Mouse (Mus musculus): ENCODE results near the gene St3gal6.
"Not testable (repeated sequence)": the region's sequence is repeated elsewhere in the genome, so short reads cannot be mapped to it uniquely, and the experiment has no call there.

St3gal6 gene

GRCm38 (mm10) chr16:58476363-58476762 lies 47.7 kb downstream of the St3gal6 start:
- no peak for DNase-seq (ENCODE audit: extremely low spot score, low spot score)

GRCm38 (mm10) chr16:58475544-58476154 lies 48.4 kb downstream of the St3gal6 start:
- DNase-seq (ENCODE audit: extremely low spot score, low spot score), result no peak

GRCm38 (mm10) chr16:58474875-58475274 lies 49.2 kb downstream of the St3gal6 start:
- no peak for DNase-seq (ENCODE audit: extremely low spot score, low spot score)

- DNase-seq (ENCODE audit: extremely low spot score, low spot score), result no peak
Observed at GRCm38 (mm10) chr16:58470841-58471240, 53.2 kb downstream of the St3gal6 start.

GRCm38 (mm10) chr16:58470061-58470460 lies 54.0 kb downstream of the St3gal6 start:
- no peak for DNase-seq (ENCODE audit: extremely low spot score, low spot score)

GRCm38 (mm10) chr16:58465412-58465811 lies 58.6 kb downstream of the St3gal6 start:
- no peak for DNase-seq (ENCODE audit: extremely low spot score, low spot score)

GRCm38 (mm10) chr16:58464051-58464450 lies 60.0 kb downstream of the St3gal6 start:
- DNase-seq (ENCODE audit: extremely low spot score, low spot score), result no peak

GRCm38 (mm10) chr16:58462519-58462918 lies 61.5 kb downstream of the St3gal6 start:
- no peak for DNase-seq (ENCODE audit: extremely low spot score, low spot score)

- DNase-seq (ENCODE audit: extremely low spot score, low spot score), result no peak
Observed at GRCm38 (mm10) chr16:58461856-58462518, 62.1 kb downstream of the St3gal6 start.

GRCm38 (mm10) chr16:58460386-58460785 lies 63.7 kb downstream of the St3gal6 start:
- DNase-seq (ENCODE audit: extremely low spot score, low spot score), result no peak

GRCm38 (mm10) chr16:58459966-58460365 lies 64.1 kb downstream of the St3gal6 start:
- DNase-seq (ENCODE audit: extremely low spot score, low spot score), result not testable (repeated sequence)

GRCm38 (mm10) chr16:58456991-58457390 lies 67.1 kb downstream of the St3gal6 start:
- DNase-seq (ENCODE audit: extremely low spot score, low spot score), result no peak

- no peak for DNase-seq (ENCODE audit: extremely low spot score, low spot score)
Observed at GRCm38 (mm10) chr16:58456445-58456844, 67.6 kb downstream of the St3gal6 start.

- DNase-seq (ENCODE audit: extremely low spot score, low spot score), result no peak
Observed at GRCm38 (mm10) chr16:58455118-58455517, 68.9 kb downstream of the St3gal6 start.

GRCm38 (mm10) chr16:58454617-58455016 lies 69.4 kb downstream of the St3gal6 start:
- DNase-seq (ENCODE audit: extremely low spot score, low spot score), result peak; percentile 45

- no peak for DNase-seq (ENCODE audit: extremely low spot score, low spot score)
Observed at GRCm38 (mm10) chr16:58453820-58454219, 70.2 kb downstream of the St3gal6 start.

- no peak for DNase-seq (ENCODE audit: extremely low spot score, low spot score)
Observed at GRCm38 (mm10) chr16:58453138-58453537, 70.9 kb downstream of the St3gal6 start.

- DNase-seq (ENCODE audit: extremely low spot score, low spot score), result no peak
Observed at GRCm38 (mm10) chr16:58451647-58452046, 72.4 kb downstream of the St3gal6 start.

GRCm38 (mm10) chr16:58450648-58451047 lies 73.4 kb downstream of the St3gal6 start:
- DNase-seq (ENCODE audit: extremely low spot score, low spot score), result no peak

- no peak for DNase-seq (ENCODE audit: extremely low spot score, low spot score)
Observed at GRCm38 (mm10) chr16:58449073-58449472, 75.0 kb downstream of the St3gal6 start.

GRCm38 (mm10) chr16:58446281-58447259 lies 77.5 kb downstream of the St3gal6 start:
- DNase-seq (ENCODE audit: extremely low spot score, low spot score), result no peak

- no peak for DNase-seq (ENCODE audit: extremely low spot score, low spot score)
Observed at GRCm38 (mm10) chr16:58444735-58445134, 79.3 kb downstream of the St3gal6 start.

Measured in neural tube, embryonic 10.5 days (tissue).